Mouse (Mus musculus) ES-Bruce4 (cell line): ENCODE measurements around the gene Pde4d. TPM values are rescaled to one million over a fixed set of nuclear protein-coding genes. Genes with fewer than 3 reads are reported as not detected.

Source experiments
- H3K27ac ChIP-seq: 2 replicates; pipeline ENCODE4 v1.5.1; 2012; ENCODE audit warnings: low read length, inconsistent platforms; ENCODE audit not compliant: insufficient read depth
- H3K27me3 ChIP-seq: 2 replicates; pipeline ENCODE4 v1.6.1; 2012; ENCODE audit warnings: mild to moderate bottlenecking, low read length, inconsistent platforms; ENCODE audit not compliant: control insufficient read depth, poor library complexity, insufficient read depth, severe bottlenecking
- H3K36me3 ChIP-seq: 2 replicates; pipeline ENCODE4 v1.6.1; 2012; ENCODE audit warnings: inconsistent platforms, mild to moderate bottlenecking, low read length, moderate library complexity; ENCODE audit not compliant: control insufficient read depth, poor library complexity, insufficient read depth, severe bottlenecking
- H3K4me1 ChIP-seq: one replicate; pipeline ENCODE4 v1.8.1; 2011; ENCODE audit warnings: low read length; ENCODE audit not compliant: control insufficient read depth, insufficient read depth
- H3K4me3 ChIP-seq: 2 replicates; pipeline ENCODE4 v1.5.1; 2011; ENCODE audit warnings: low read depth, mild to moderate bottlenecking, low read length
- H3K9ac ChIP-seq: 2 replicates; pipeline ENCODE4 v1.6.1; 2012; ENCODE audit warnings: low read depth, mild to moderate bottlenecking, inconsistent platforms; ENCODE audit not compliant: poor library complexity, severe bottlenecking
- H3K9me3 ChIP-seq: replicated peaks from 2 replicates; pipeline ENCODE4 v1.6.1; 2012; ENCODE audit warnings: mild to moderate bottlenecking, low read length, inconsistent platforms; ENCODE audit not compliant: control insufficient read depth, poor library complexity, insufficient read depth, severe bottlenecking
- CTCF ChIP-seq: IDR thresholded peaks from one replicate; pipeline ENCODE4 v1.8.1; 2011; ENCODE audit warnings: low read depth, low read length
- EP300 ChIP-seq: IDR thresholded peaks from 2 replicates; pipeline ENCODE4 v1.6.1; 2011; ENCODE audit warnings: low read depth, low read length; ENCODE audit not compliant: insufficient read depth
- POLR2A ChIP-seq: IDR thresholded peaks from one replicate; pipeline ENCODE4 v1.8.1; 2011; ENCODE audit warnings: low read length; ENCODE audit not compliant: insufficient read depth
- polyA plus RNA-seq: library from polyadenylated mRNA; stranded (reverse); fragments of >200 nt; gene quantifications from 2 replicates; pipeline ENCODE4 v1.2.4, GENCODE M21; 2011; ENCODE audit warnings: low read depth; ENCODE audit not compliant: missing spikeins, insufficient read depth, insufficient read length

Gene Pde4d
- polyA plus RNA-seq, 1 experiment, result 5.0 TPM

GRCm38 (mm10) chr13:109922782-109923181 is 1473.0 kb downstream of the Pde4d start:
- no peaks in the 10 kb centered on the region for H3K9me3 ChIP-seq
- H3K4me3 ChIP-seq, result no peak overlapping the region
- H3K36me3 ChIP-seq, result no peaks in the 10 kb centered on the region
- no peaks in the 10 kb centered on the region for H3K4me1 ChIP-seq
- no peak for TF ChIP-seq EP300
- no peak for TF ChIP-seq CTCF
- TF ChIP-seq POLR2A, result no peak
- no peak overlapping the region for H3K27ac ChIP-seq
- no peak overlapping the region for H3K9ac ChIP-seq
- no peaks in the 10 kb centered on the region for H3K27me3 ChIP-seq

DNA sequence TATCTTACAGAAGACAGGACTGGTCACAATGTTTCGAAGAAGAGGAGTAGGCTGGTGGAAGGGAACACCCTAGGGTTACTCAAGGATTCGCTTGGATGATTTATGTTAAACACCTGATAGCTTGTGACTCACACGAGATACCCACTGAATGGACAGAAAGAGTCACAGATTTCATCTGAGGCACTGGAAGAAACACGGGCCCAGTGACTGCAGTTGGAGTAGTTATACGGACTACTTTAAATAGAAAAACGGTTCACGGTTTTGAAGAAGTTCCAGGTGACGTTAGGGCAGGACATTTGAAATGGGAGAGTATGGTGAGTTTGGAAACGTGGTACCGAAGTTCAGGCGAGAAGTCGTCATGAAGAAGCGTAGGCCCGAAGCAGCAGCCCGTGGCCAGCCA is 1475.0 kb downstream of the Pde4d start:
- Histone ChIP-seq H3K4me3 (no peak overlapping the region), H3K36me3 (no peaks in the 10 kb centered on the region), H3K27ac (no peak overlapping the region), H3K9ac (no peak overlapping the region), H3K27me3 (no peaks in the 10 kb centered on the region), H3K4me1 (no peaks in the 10 kb centered on the region), H3K9me3 (no peaks in the 10 kb centered on the region)
- TF ChIP-seq POLR2A, result no peak
- TF ChIP-seq CTCF, result no peak
- TF ChIP-seq EP300, result no peak

GRCm38 (mm10) chr13:109926277-109926920 is 1476.7 kb downstream of the Pde4d start:
- no peak overlapping the region for H3K27ac ChIP-seq
- H3K4me3 ChIP-seq, result no peak overlapping the region
- no peaks in the 10 kb centered on the region for H3K36me3 ChIP-seq
- no peaks in the 10 kb centered on the region for H3K9me3 ChIP-seq
- no peaks in the 10 kb centered on the region for H3K4me1 ChIP-seq
- H3K9ac ChIP-seq, result no peak overlapping the region
- H3K27me3 ChIP-seq, result no peaks in the 10 kb centered on the region
- no peak for TF ChIP-seq POLR2A
- no peak for TF ChIP-seq CTCF
- TF ChIP-seq EP300, result no peak

- H3K4me3 ChIP-seq, result no peak overlapping the region
- no peak overlapping the region for H3K27ac ChIP-seq
- H3K9ac ChIP-seq, result no peak overlapping the region
- H3K9me3 ChIP-seq, result no peaks in the 10 kb centered on the region
- H3K4me1 ChIP-seq, result no peaks in the 10 kb centered on the region
- H3K36me3 ChIP-seq, result no peaks in the 10 kb centered on the region
- no peaks in the 10 kb centered on the region for H3K27me3 ChIP-seq
- no peak for TF ChIP-seq CTCF
- TF ChIP-seq EP300, result no peak
- no peak for TF ChIP-seq POLR2A
Measured at GRCm38 (mm10) chr13:109927782-109928181, 1478.0 kb downstream of the Pde4d start.

GRCm38 (mm10) chr13:109932688-109933087 is 1482.9 kb downstream of the Pde4d start:
- TF ChIP-seq CTCF, result no peak
- no peak for TF ChIP-seq POLR2A
- TF ChIP-seq EP300, result no peak
- H3K27ac ChIP-seq, result no peak overlapping the region

GRCm38 (mm10) chr13:109933554-109933953 is 1483.8 kb downstream of the Pde4d start:
- Histone ChIP-seq H3K27me3 (no peaks in the 10 kb centered on the region), H3K4me3 (no peak overlapping the region), H3K27ac (no peak overlapping the region), H3K9ac (no peak overlapping the region), H3K9me3 (no peaks in the 10 kb centered on the region), H3K4me1 (no peaks in the 10 kb centered on the region), H3K36me3 (no peaks in the 10 kb centered on the region)
- TF ChIP-seq EP300 (no peak), POLR2A (no peak), CTCF (no peak)

More at GRCm38 (mm10) chr13:109932688-109933087, 1482.9 kb downstream of the Pde4d start:
- Histone ChIP-seq H3K4me1 (no peaks in the 10 kb centered on the region), H3K9me3 (no peaks in the 10 kb centered on the region), H3K4me3 (no peak overlapping the region), H3K36me3 (no peaks in the 10 kb centered on the region), H3K9ac (no peak overlapping the region), H3K27me3 (no peaks in the 10 kb centered on the region)
